Mouse (Mus musculus) CH12.LX (cell line): Measurements from ENCODE around the gene Stag1. TPM values are rescaled to one million over a fixed set of nuclear protein-coding genes. Genes with fewer than 3 reads are reported as not detected.

Experiments
- DNase-seq: peaks from one replicate; pipeline ENCODE4 v3.0.0-alpha.2; 2013; ENCODE audit errors: extremely low read depth
- H3K27ac ChIP-seq: 2 replicates; pipeline ENCODE4 v1.5.1; 2012; ENCODE audit warnings: low read depth, mild to moderate bottlenecking, control low read depth, moderate library complexity; ENCODE audit not compliant: insufficient read depth
- H3K27me3 ChIP-seq: replicated peaks from 2 replicates; pipeline ENCODE3; 2012; ENCODE audit warnings: inconsistent platforms
- H3K36me3 ChIP-seq, 2 experiments: replicated peaks in 1 of 2; 2 replicates each; pipeline versions ENCODE3 to v1.6.1; 2012; ENCODE audit warnings: inconsistent platforms in 1 of 2, low read length in 1 of 2, mild to moderate bottlenecking in 1 of 2, mixed read lengths in 1 of 2, moderate library complexity in 1 of 2; ENCODE audit not compliant: control insufficient read depth in 1 of 2, insufficient read depth in 1 of 2
- H3K4me1 ChIP-seq, 2 experiments: 2 replicates each; pipeline ENCODE4 v1.6.1; 2012; ENCODE audit warnings: inconsistent platforms in 1 of 2, moderate library complexity in 1 of 2; ENCODE audit not compliant: insufficient read depth in 2 of 2, control insufficient read depth in 1 of 2
- H3K4me2 ChIP-seq: 2 replicates; pipeline ENCODE4 v1.6.1; 2012; ENCODE audit warnings: low read depth, mild to moderate bottlenecking, control low read depth; ENCODE audit not compliant: poor library complexity, insufficient read depth, severe bottlenecking
- H3K4me3 ChIP-seq, 3 experiments: fragments of 150-350 bp in 1 of 3; sonication (generic) in 1 of 3; replicated peaks in 1 of 3; 2 replicates each; pipeline versions ENCODE3 to v1.5.1; 2011 to 2012; ENCODE audit warnings: low read depth in 2 of 3, low read length in 2 of 3, mild to moderate bottlenecking in 2 of 3, moderate library complexity in 2 of 3, control low read depth in 1 of 3, improper control_type of control experiment in 1 of 3, inconsistent platforms in 1 of 3, mixed read lengths in 1 of 3; ENCODE audit not compliant: poor library complexity in 1 of 3
- H3K79me2 ChIP-seq: replicated peaks from 2 replicates; pipeline ENCODE4 v1.6.1; 2012; ENCODE audit warnings: mild to moderate bottlenecking, moderate library complexity; ENCODE audit not compliant: control insufficient read depth, poor library complexity, insufficient read depth, severe bottlenecking; ENCODE audit errors: extremely low read depth
- H3K9ac ChIP-seq: 2 replicates; pipeline ENCODE4 v1.6.1; 2012; ENCODE audit warnings: low read depth, mild to moderate bottlenecking, control low read depth, moderate library complexity; ENCODE audit not compliant: insufficient read depth
- H3K9me3 ChIP-seq: replicated peaks from 2 replicates; pipeline ENCODE3; 2012; ENCODE audit warnings: low read length, inconsistent platforms, mixed read lengths
- CHD1 ChIP-seq: IDR thresholded peaks from 2 replicates; pipeline ENCODE4 v1.6.1; 2012; ENCODE audit warnings: low read depth, low read length, improper control_type of control experiment, inconsistent platforms
- CHD2 ChIP-seq: IDR thresholded peaks from 2 replicates; pipeline ENCODE4 v1.6.1; 2011; ENCODE audit warnings: low read length, improper control_type of control experiment
- CTCF ChIP-seq, 2 experiments: IDR thresholded peaks in 1 of 2; conservative IDR thresholded peaks in 1 of 2; 2 replicates each; pipeline ENCODE4 v1.5.1; 2011 to 2012; ENCODE audit warnings: low read depth in 2 of 2, low read length in 2 of 2, improper control_type of control experiment in 1 of 2, inconsistent platforms in 1 of 2, mild to moderate bottlenecking in 1 of 2, moderate library complexity in 1 of 2
- E2F4 ChIP-seq: IDR thresholded peaks from 2 replicates; pipeline ENCODE4 v1.6.1; 2011; ENCODE audit warnings: low read depth, low read length, improper control_type of control experiment; ENCODE audit not compliant: insufficient replicate concordance
- EP300 ChIP-seq: IDR thresholded peaks from 2 replicates; pipeline ENCODE4 v1.6.1; 2011; ENCODE audit warnings: low read length, improper control_type of control experiment
- HCFC1 ChIP-seq: IDR thresholded peaks from 2 replicates; pipeline ENCODE4 v1.6.1; 2012; ENCODE audit warnings: low read depth, mild to moderate bottlenecking, inconsistent platforms, low read length, improper control_type of control experiment
- IRF4 ChIP-seq: IDR thresholded peaks from 2 replicates; pipeline ENCODE4 v1.6.1; 2014; ENCODE audit warnings: low read depth, mild to moderate bottlenecking, inconsistent platforms, low read length, improper control_type of control experiment
- JUN ChIP-seq: IDR thresholded peaks from 2 replicates; pipeline ENCODE4 v1.6.1; 2011; ENCODE audit warnings: low read depth, mild to moderate bottlenecking, low read length, improper control_type of control experiment, moderate library complexity; ENCODE audit not compliant: insufficient read depth
- JUND ChIP-seq: conservative IDR thresholded peaks from 2 replicates; pipeline ENCODE4 v1.6.1; 2011; ENCODE audit warnings: low read depth, low read length, improper control_type of control experiment
- KAT2A ChIP-seq: IDR thresholded peaks from 2 replicates; pipeline ENCODE4 v1.6.1; 2012; ENCODE audit warnings: low read length, improper control_type of control experiment, inconsistent platforms; ENCODE audit not compliant: insufficient replicate concordance
- MAX ChIP-seq: IDR thresholded peaks from 2 replicates; pipeline ENCODE4 v1.6.1; 2011; ENCODE audit warnings: low read length, improper control_type of control experiment
- MXI1 ChIP-seq: IDR thresholded peaks from 2 replicates; pipeline ENCODE4 v1.6.1; 2011; ENCODE audit warnings: mild to moderate bottlenecking, low read depth, low read length, improper control_type of control experiment
- MYC ChIP-seq: IDR thresholded peaks from 2 replicates; pipeline ENCODE4 v1.6.1; 2011; ENCODE audit warnings: low read depth, mild to moderate bottlenecking, improper control_type of control experiment, low read length
- NELFE ChIP-seq: IDR thresholded peaks from 2 replicates; pipeline ENCODE4 v1.6.1; 2011; ENCODE audit warnings: low read depth, low read length, improper control_type of control experiment
- NRF1 ChIP-seq: IDR thresholded peaks from 2 replicates; pipeline ENCODE4 v1.6.1; 2014; ENCODE audit warnings: low read depth, mild to moderate bottlenecking, inconsistent platforms, low read length, improper control_type of control experiment, moderate library complexity
- POLR2A ChIP-seq: IDR thresholded peaks from 2 replicates; pipeline ENCODE4 v1.6.1; 2011; ENCODE audit warnings: low read depth, mild to moderate bottlenecking, improper control_type of control experiment, low read length
- RAD21 ChIP-seq: IDR thresholded peaks from 2 replicates; pipeline ENCODE4 v1.6.1; 2011; ENCODE audit warnings: low read depth, mild to moderate bottlenecking, low read length, improper control_type of control experiment, moderate library complexity
- TCF12 ChIP-seq: IDR thresholded peaks from 2 replicates; pipeline ENCODE4 v1.6.1; 2014; ENCODE audit warnings: low read depth, mild to moderate bottlenecking, inconsistent platforms, low read length, improper control_type of control experiment
- UBTF ChIP-seq: IDR thresholded peaks from 2 replicates; pipeline ENCODE4 v1.6.1; 2012; ENCODE audit warnings: low read depth, mild to moderate bottlenecking, inconsistent platforms, low read length, improper control_type of control experiment, moderate library complexity
- USF1 ChIP-seq: IDR thresholded peaks from 2 replicates; pipeline ENCODE4 v1.6.1; 2014; ENCODE audit warnings: low read depth, mild to moderate bottlenecking, inconsistent platforms, low read length, improper control_type of control experiment
- ZC3H11A ChIP-seq: IDR thresholded peaks from 2 replicates; pipeline ENCODE4 v1.6.1; 2012; ENCODE audit warnings: low read depth, mild to moderate bottlenecking, inconsistent platforms, low read length, improper control_type of control experiment
- dilution Hi-C: fragments of 300-500 bp; cut with MboI; formaldehyde crosslinking; loops from 2 replicates; pipeline ENCODE4 v1.14.3; 2020; ENCODE audit warnings: low sequenced_read_pairs; ENCODE audit not compliant: extremely low pct_unique_long_range_greater_than_20kb, extremely low pct_ligation_motif_present
- in situ Hi-C: fragments of 300-500 bp; cut with MboI; formaldehyde crosslinking; loops from 3 replicates; pipeline ENCODE4 v1.14.3; 2019; ENCODE audit warnings: low sequenced_read_pairs, low pct_ligation_motif_present, low pct_unique_long_range_greater_than_20kb, mixed read lengths
- polyA plus RNA-seq: library from polyadenylated mRNA; unstranded; fragments of >175 nt; gene quantifications from 2 replicates; pipeline ENCODE4 v1.2.1, GENCODE M21; 2012; ENCODE audit warnings: low read depth; ENCODE audit not compliant: insufficient read length
- total RNA-seq, 2 experiments: library from RNA; depleted of rRNA; stranded (reverse); fragments of 300-350 nt in 1 of 2; fragments of >200 nt in 1 of 2; gene quantifications; 2 replicates each; pipeline ENCODE4 v1.2.3; 2012 to 2014

The Stag1 gene
- total and polyA plus RNA-seq, 3 experiments, result 24.5 to 45.9 (median 33.7) TPM

DNA sequence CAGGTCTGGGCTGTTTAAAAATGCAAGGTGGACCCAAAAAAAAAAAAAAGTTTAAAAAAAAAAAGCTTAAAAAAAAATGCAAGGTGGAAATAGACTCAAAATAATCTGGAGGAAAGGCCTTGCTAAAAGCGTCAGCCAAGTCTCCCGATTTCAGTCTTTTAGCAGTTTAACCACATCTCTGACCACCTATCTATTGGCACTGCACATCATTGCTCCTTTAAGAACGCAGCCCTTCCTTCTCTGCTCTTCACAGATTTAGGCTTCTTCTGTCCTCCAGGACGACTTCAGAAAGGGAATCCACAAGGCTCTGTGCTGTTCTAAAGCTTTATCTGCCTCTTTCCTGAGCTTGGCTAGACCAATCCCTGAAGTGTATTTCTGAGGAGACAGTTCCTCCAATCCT lies 366.5 kb downstream of the Stag1 start:
- no peak for DNase-seq
- peaks cover 0 to 3% of the 10 kb centered on the region in 2 experiments for H3K36me3 ChIP-seq
- no peak for TF ChIP-seq MXI1
- TF ChIP-seq MYC, result no peak
- TF ChIP-seq IRF4, result no peak
- no peak for TF ChIP-seq CHD2
- no peak for TF ChIP-seq POLR2A
- TF ChIP-seq TCF12, result no peak
- no peak for TF ChIP-seq CTCF (conservative IDR thresholded peaks at IDR 0.05 in 1 of 2, IDR thresholded peaks at IDR 0.05 in 1 of 2; ENCODE audit: low read depth in 2 of 2, low read length in 2 of 2)
- no peak for TF ChIP-seq HCFC1
- TF ChIP-seq E2F4, result no peak
- no peak for TF ChIP-seq USF1
- no peak for TF ChIP-seq MAX
- no peak for TF ChIP-seq RAD21
- no peak for TF ChIP-seq EP300
- no peak for TF ChIP-seq UBTF
- TF ChIP-seq CHD1, result no peak
- no peak for TF ChIP-seq JUND
- no peak for TF ChIP-seq KAT2A
- no peak for TF ChIP-seq ZC3H11A
- H3K79me2 ChIP-seq, result no peaks in the 10 kb centered on the region
- no peak overlapping the region for H3K9ac ChIP-seq
- H3K27ac ChIP-seq, result no peak overlapping the region
- no peaks in the 10 kb centered on the region for H3K9me3 ChIP-seq
- H3K27me3 ChIP-seq, result no peaks in the 10 kb centered on the region
- dilution Hi-C loops (no loop called here), in situ Hi-C loops (no loop called here)
- no peak overlapping the region for H3K4me2 ChIP-seq
- H3K4me1 ChIP-seq, result no peaks in the 10 kb centered on the region
- H3K4me3 ChIP-seq, result no peak overlapping the region

GRCm38 (mm10) chr9:100969461-100969860 lies 371.9 kb downstream of the Stag1 start:
- no peak overlapping the region for H3K4me3 ChIP-seq
- no peaks in the 10 kb centered on the region for H3K9me3 ChIP-seq
- no peaks in the 10 kb centered on the region for H3K4me1 ChIP-seq
- TF ChIP-seq CTCF (conservative IDR thresholded peaks at IDR 0.05 in 1 of 2, IDR thresholded peaks at IDR 0.05 in 1 of 2; ENCODE audit: low read depth in 2 of 2, low read length in 2 of 2) (no peak), NELFE (no peak), JUN (no peak), JUND (no peak), NRF1 (no peak), E2F4 (no peak)
- H3K27me3 ChIP-seq, result no peaks in the 10 kb centered on the region
- H3K79me2 ChIP-seq, result no peaks in the 10 kb centered on the region
- no peaks in the 10 kb centered on the region for H3K36me3 ChIP-seq
- no peak overlapping the region for H3K4me2 ChIP-seq
- DNase-seq, result no peak
- no peak overlapping the region for H3K27ac ChIP-seq
- no peak overlapping the region for H3K9ac ChIP-seq
- in situ Hi-C loops, result no loop called here
- dilution Hi-C loops, result no loop called here
